Mouse (Mus musculus) ES-Bruce4 (cell line): ENCODE measurements around the gene Cog6.

Source experiments
- CTCF ChIP-seq: IDR thresholded peaks from one replicate; pipeline ENCODE4 v1.8.1; 2011; ENCODE audit warnings: low read depth, low read length
- EP300 ChIP-seq: IDR thresholded peaks from 2 replicates; pipeline ENCODE4 v1.6.1; 2011; ENCODE audit warnings: low read depth, low read length; ENCODE audit not compliant: insufficient read depth
- POLR2A ChIP-seq: IDR thresholded peaks from one replicate; pipeline ENCODE4 v1.8.1; 2011; ENCODE audit warnings: low read length; ENCODE audit not compliant: insufficient read depth

DNA sequence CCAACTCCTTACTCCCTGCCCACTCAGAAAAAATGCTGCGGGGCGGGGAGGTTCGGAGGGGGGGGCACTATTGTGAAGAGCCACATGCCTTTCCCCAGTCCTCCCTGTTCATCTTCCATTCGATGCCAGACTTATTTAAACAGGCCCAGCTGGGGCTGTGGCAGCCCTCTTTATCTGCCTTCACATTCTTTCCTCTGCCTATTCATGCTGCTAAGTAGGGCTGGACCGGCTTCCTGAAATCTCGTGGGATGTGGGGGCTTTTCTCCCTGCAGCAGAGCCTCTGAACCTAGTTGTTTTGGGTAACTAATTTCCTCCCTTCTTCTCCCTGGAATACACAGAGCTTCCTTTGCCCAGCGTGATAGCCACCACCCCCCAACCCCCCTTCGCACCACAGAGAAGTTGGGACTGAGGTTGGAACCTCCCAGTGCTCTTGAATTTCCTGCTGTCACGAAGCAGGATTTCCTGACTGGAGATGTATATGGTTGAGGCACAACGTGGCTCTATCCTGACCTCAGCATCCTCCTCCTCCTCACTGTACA, 61.5 kb downstream of the Cog6 start:
- TF ChIP-seq CTCF (no peak), EP300 (no peak), POLR2A (no peak)
